Mouse (Mus musculus) lung, postnatal 0 days (tissue): ENCODE results near the gene Oxld1.

Experiments used
- CTCF ChIP-seq: IDR thresholded peaks from 2 replicates; pipeline ENCODE4 v1.5.1; 2016; ENCODE audit warnings: antibody characterized with exemption, mild to moderate bottlenecking
- EP300 ChIP-seq: IDR thresholded peaks from 2 replicates; pipeline ENCODE4 v1.6.1; 2016; ENCODE audit warnings: antibody characterized with exemption, mild to moderate bottlenecking, control low read depth

GRCm38 (mm10) chr11:120465521-120465920 is 7.7 kb upstream of the Oxld1 start:
- TF ChIP-seq CTCF (no peak), EP300 (no peak)
